Mouse (Mus musculus): ENCODE data around the gene Gpr179.
"Not testable (repeated sequence)": the region's sequence is repeated elsewhere in the genome, so short reads cannot be mapped to it uniquely, and the experiment has no call there.

GRCm38 (mm10) chr11:97321894-97322600 lies 29.8 kb downstream of the Gpr179 start:
- TF ChIP-seq CTCF, POLR2A (IDR thresholded peaks at IDR 0.05; ENCODE audit: extremely low read depth, insufficient read depth, low read length): not testable (repeated sequence)
